Mouse (Mus musculus): Measurements from ENCODE around the gene Wdfy2. TPM values are rescaled to one million over a fixed set of nuclear protein-coding genes. Genes with fewer than 3 reads are reported as not detected.

The Wdfy2 gene
- total RNA-seq, 2 experiments from 2014 or later: 5.9 TPM

DNA sequence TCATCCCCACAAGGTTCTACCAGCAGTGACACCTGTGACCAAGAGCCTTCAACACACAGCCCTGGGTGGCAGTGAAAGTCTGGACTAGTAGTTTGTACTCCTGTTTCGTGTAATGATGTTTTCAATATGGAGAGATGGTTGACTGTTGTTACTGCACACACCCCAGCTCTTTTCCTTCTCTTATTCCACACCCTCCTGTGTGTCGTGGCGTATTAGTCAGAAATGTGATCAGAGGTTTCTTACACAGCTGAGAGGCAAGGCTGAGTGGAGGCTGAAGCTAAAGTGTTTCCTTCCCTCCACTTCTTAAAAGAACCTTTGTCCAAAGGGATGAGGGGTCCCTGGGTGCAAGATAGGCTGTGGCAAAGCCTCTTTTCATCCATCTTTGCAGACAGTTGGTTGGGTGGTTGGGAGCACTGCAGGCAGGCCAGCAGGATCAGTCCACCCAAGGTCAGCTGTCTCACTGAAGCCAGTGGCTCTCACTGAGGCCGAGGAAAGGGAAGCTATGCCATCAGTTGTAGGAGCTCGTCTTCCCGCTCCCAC lies 77.7 kb downstream of the Wdfy2 start:
- intact Hi-C loops (cut with DNase I): no loop called here
- no peak for DNase-seq

GRCm38 (mm10) chr14:62916488-62917034 lies 79.1 kb downstream of the Wdfy2 start:
- DNase-seq: peak in 1 of 2 experiments; percentile 14
- intact Hi-C loops (cut with DNase I): no loop called here

DNA sequence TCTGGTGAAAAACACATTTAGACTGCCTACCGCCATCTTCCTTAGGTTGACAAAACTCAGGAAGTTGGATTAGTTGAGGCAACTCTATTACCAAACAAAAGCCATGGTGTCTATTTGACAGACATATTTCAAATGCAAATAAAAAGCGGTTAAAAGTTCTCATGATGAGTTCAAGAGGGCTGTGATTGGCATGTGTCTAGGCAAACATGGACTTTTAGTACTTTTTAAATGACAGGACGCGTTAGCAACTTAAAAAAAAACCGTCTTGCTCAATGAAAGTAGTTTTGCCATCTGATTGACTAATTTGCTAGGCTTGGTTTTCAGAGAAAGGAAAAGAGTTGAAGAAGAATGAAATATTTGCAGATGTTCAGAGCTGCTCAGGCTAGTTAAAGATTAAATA lies 83.9 kb downstream of the Wdfy2 start:
- DNase-seq: no peak
- intact Hi-C loops (cut with DNase I): no loop called here

DNA sequence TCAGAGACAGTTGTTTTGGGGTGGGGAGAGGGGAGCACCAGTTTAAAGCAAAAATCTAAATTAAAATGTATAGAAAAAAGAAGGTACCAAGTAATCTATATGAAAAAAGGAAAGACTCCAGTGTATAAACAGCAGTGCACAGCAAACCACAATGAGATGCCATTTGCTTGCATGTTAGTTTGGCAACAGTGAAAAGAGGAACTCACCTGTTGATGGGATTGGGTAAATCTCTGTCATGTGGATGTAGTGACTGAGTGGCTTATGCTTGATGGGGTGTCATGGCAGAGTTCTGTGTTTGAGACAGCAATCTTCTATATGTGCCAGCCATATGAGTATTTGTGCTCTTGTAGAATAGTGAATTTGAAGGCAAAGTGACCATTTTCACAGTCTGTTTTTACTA lies 85.2 kb downstream of the Wdfy2 start:
- intact Hi-C loops (cut with DNase I): no loop called here
- no peak for DNase-seq

DNA sequence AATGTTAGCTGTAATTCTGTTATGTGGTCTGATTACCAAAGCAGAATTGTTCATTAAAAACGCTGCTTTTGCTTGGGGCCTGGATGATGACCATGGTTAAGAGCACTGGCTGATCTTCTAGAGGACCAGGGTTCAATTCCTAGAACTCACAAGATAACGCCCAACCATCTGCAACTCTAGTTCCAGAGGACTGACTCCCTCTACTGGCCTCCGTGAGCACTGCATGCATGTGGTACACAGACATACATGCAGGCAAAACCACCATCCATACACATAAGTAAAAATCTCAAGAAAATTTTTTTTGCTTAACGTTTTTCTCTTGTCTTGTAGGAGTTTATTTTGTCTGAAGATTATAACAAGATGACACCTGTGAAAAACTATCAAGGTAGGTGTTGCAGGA lies 87.3 kb downstream of the Wdfy2 start:
- DNase-seq: no peak
- intact Hi-C loops (cut with DNase I): loop anchor here (5.0 kb wide), 1 partner anchor 37 kb away; no protein-coding TSS in a partner anchor

GRCm38 (mm10) chr14:62928101-62928541 lies 90.6 kb downstream of the Wdfy2 start:
- intact Hi-C loops (cut with DNase I): loop anchor here (5.0 kb wide), 1 partner anchor 41 kb away; no protein-coding TSS in a partner anchor
- no peak for DNase-seq

DNA sequence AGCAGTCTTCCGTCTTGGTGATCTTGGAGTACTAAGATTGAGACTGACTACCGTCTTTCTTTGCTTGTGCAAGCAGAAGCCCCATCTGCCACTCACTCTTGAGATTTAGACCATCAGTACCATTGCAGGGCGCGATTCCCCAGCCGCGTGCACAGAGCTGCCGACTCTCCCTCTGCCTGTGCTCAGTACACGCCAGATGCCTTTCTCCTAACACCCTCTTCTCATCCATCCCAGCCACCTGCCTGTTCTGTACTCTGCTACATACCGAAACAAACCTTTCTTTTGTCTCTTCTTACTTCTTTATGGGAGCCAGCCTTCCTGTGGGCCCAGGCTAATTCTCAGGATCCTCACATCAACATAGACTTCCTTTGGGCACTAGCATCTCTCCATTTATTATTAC lies 97.9 kb downstream of the Wdfy2 start:
- intact Hi-C loops (cut with DNase I): loop anchor here (5.0 kb wide), 2 partner anchors 53 to 173 kb away; partner anchors contain the start of gene Ints6
- DNase-seq: no peak

DNA sequence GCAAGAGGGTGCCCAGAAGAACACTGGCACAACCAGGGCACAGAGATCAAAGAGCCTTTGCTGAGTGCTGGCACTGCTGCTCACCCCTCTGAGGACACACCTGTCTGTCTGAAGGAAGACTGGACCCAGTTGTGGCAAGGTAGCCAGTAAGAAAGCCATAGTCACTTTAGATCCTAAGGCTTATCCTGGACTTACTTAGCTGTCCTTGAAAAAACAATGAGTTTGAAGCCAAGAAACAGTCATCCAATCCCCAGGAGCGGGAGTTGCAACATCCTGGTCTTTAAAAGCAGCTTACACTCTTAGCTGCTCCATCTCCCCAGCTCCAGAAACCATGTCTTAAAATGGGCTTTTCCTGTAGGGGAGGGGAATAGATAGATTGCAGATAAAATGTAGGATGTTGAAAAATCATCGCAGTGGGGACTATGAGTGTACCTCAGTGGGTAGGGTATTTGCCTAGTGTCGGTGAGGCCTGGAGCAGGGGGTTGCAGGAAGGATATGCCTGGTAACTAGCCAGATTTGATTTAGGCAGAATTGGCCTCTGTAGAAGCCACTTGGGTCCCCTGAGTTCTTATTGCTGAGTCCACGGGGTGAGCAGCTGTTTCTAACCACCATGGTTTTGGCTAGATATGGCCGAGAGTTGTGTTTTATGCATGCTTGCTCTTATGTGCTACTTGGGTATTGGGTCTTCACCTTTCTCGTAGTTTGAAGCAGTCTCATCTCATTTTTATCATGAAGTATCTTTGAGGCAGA lies 99.3 kb downstream of the Wdfy2 start:
- intact Hi-C loops (cut with DNase I): loop anchor here (5.0 kb wide), 2 partner anchors 55 to 175 kb away; partner anchors contain the start of gene Ints6
- peak in 1 of 2 experiments; percentile 32 for DNase-seq

DNA sequence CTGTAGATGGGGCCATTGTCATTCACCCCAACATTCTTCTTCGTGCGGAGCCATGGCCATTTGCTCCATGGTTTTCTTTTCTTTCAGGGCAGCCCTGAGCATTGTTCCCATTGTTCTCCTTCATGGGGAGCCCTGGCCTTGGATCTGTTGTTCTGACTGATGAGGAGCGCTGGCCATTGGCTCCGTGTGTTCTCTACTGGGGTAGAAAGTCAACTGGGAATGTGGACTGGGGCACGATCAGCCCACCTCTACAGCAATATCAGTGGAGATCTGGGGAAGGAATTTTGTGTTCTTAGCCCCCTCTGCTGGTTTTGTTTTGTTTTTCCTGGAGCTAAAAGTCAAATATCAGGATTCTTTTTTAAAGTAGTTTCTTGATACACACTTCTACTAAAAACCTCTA lies 100.2 kb downstream of the Wdfy2 start:
- peak in 1 of 2 experiments; percentile 8 for DNase-seq

GRCm38 (mm10) chr14:62939435-62939834 lies 102.0 kb downstream of the Wdfy2 start:
- intact Hi-C loops (cut with DNase I): loop anchor here (2.0 to 5.0 kb wide), 3 partner anchors 57 to 177 kb away; partner anchors contain the start of genes Ints6 and Wdfy2
- DNase-seq: no peak

More for the DNA sequence above, 100.2 kb downstream of the Wdfy2 start:
- intact Hi-C loops (cut with DNase I): loop anchor here (2.0 to 5.0 kb wide), 3 partner anchors 55 to 175 kb away; partner anchors contain the start of genes Ints6 and Wdfy2

DNA sequence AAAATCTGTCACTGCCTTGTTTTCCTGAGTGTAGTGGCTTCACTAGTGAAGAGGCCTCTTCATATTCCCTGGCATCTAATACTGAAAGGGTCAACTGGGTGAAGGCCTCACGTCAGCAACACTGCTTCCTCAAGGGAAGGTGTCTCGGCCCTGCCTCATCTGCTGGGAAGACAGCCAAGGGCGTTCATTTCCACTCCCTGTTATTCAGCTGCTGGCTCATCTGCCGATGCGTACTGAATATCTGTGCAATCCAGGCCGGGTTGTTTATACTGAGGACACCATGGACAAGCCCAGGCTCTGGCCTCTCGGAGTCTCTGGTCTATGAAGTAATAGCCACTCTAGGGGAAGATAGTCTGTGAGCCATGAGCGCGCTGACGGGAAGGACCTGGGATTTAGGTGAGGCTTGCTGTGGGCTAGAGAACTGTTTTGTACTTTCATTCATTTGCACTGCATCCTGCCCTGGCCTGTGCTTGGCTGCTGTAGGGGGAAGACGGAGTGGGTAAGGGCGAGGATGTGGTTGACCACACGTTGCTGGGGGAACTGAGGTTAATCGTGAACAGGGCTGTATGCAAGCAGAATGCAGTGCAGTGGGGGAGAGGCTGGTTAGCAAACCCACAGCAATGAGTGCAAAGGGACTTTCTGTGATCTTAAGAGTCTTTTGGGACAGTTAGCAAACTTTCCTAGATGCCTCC lies 103.1 kb downstream of the Wdfy2 start:
- intact Hi-C loops (cut with DNase I): no loop called here

GRCm38 (mm10) chr14:62946794-62947193 lies 109.3 kb downstream of the Wdfy2 start:
- intact Hi-C loops (cut with DNase I): no loop called here
- DNase-seq: no peak

More for the DNA sequence above, 103.1 kb downstream of the Wdfy2 start:
- DNase-seq: peak; percentile 56 to 78

DNA sequence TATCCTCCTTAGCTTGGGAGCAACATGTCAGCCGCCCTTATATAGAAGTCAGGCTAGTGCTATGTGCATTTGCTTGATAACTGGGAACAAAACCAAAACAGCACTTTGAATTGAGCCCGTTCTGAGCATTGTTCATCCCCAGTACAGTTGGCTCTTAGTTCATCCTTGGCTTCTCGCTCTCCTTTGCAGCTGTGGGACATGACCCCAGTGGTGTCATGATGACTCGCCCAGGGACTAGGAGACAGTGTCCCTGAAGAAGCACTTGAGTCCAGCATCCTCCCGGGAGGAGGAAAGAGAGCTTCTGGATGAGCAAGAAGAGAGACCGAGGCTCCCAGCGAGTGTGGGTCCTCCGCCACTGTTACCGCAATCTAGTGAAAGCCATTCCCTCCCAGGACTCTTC lies 118.6 kb downstream of the Wdfy2 start:
- intact Hi-C loops (cut with DNase I): no loop called here
- DNase-seq: no peak

GRCm38 (mm10) chr14:62963632-62964031 lies 126.2 kb downstream of the Wdfy2 start:
- intact Hi-C loops (cut with DNase I): no loop called here
- DNase-seq: no peak

- intact Hi-C loops (cut with DNase I): no loop called here
- no peak for DNase-seq
Observed at GRCm38 (mm10) chr14:62965342-62965741, 127.9 kb downstream of the Wdfy2 start.

GRCm38 (mm10) chr14:62965811-62966520 lies 128.5 kb downstream of the Wdfy2 start:
- no peak for DNase-seq
- intact Hi-C loops (cut with DNase I): no loop called here

DNA sequence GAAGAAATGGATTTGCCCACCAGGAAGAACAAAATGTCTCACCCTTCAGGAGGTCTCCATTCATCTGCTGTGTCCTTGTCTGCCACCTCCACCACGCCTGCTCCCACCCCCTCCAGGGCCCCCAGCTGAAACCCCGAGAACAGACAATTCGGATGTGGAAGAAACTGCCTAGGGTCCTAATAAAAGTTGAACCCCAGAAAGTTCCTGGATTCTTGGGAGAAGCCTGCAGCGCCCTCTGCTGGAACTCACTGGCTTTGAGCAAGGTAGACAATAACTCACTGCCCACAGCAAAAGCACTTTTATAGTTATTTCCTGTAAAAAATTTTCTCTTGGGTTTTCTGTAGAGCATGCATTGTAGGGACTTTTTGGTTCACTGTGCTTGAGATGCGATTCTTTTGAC lies 137.6 kb downstream of the Wdfy2 start:
- peak; percentile 58 to 73 for DNase-seq
- intact Hi-C loops (cut with DNase I): loop anchor here (5.0 kb wide), 2 partner anchors 418 to 488 kb away; partner anchors contain the start of gene Fam124a

DNA sequence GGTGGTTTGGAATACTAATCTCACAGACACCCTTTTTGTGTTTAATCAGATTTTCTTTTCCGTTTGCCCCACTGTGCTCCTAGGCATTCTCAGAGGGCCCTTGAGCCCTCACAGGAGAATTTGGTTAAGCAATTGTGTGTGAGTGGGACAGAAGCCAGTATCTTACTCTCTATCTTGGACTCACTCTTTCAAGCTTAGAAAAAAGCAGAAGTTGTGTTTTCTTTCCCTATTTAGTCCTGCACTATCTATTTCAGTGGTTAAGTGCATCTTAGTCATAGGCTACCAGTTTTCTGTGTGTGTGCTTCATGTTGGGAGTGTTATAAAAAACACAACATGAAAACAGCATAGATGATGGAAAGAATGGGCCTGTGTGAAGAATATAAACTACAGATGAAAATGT lies 142.3 kb downstream of the Wdfy2 start:
- intact Hi-C loops (cut with DNase I): loop anchor here (5.0 kb wide), 2 partner anchors 423 to 493 kb away; partner anchors contain the start of gene Fam124a
- no peak for DNase-seq

GRCm38 (mm10) chr14:62984410-62984809 lies 146.9 kb downstream of the Wdfy2 start, which contains the start of gene Defb48:
Defb48 (minus strand) TSS chr14:62984510.
- intact Hi-C loops (cut with DNase I): no loop called here
- no peak for DNase-seq

DNA sequence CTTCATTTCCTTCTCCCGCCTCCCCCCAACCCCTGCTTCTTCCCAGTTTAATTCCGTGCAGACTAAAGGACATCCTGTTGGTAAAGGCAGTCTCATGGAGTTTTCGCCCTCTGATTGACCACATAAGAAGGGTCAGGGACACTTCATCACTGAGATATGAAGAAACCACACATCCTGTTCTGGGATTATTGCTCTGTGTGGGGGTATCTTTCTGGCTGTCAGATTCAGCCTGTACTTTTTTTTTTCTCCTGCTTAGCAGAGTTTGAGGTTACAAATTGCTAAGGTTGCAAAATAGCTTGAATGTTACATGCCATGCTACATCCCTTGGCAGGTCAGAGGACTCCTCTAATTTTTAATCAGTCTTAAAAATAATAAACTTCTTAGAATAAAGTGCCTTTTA lies 153.8 kb downstream of the Wdfy2 start:
- intact Hi-C loops (cut with DNase I): no loop called here
- no peak for DNase-seq

Measured in gastrocnemius, postnatal 36 days (tissue).